Mouse (Mus musculus): ENCODE results near the gene Sytl5. TPM values are rescaled to one million over a fixed set of nuclear protein-coding genes. Genes with fewer than 3 reads are reported as not detected.

Sytl5 gene
- polyA plus RNA-seq (2012; rRNA removed) (0.18 and 0.50 TPM in 2 replicates), polyA plus RNA-seq (2014; fragmentation: Nextera tagmentation; extraction: Ambion mirVana) (0.67 and 0.94 TPM in 2 replicates)

- Histone ChIP-seq H3K4me3 (replicated peaks; ENCODE audit: low read length) (no peak within 1 kb of the TSS), H3K9me3 (ENCODE audit: control insufficient read depth, low read length) (no peaks in the 10 kb centered on the region), H3K36me3 (ENCODE audit: control insufficient read depth, insufficient read depth, low read length) (no peaks in the 10 kb centered on the region), H3K9ac (ENCODE audit: low read depth, low read length, severe bottlenecking) (no peak within 1 kb of the TSS), H3K27me3 (ENCODE audit: control insufficient read depth, insufficient read depth, low read length) (no peaks in the 10 kb centered on the region), H3K4me2 (replicated peaks; ENCODE audit: low read depth, low read length, severe bottlenecking) (no peak within 1 kb of the TSS), H3K4me1 (ENCODE audit: control insufficient read depth, insufficient read depth, low read length) (no peaks in the 10 kb centered on the region), H3K27ac (replicated peaks; ENCODE audit: low read depth, low read length) (no peak within 1 kb of the TSS)
- no peak for DNase-seq (ENCODE audit: low spot score)
- TF ChIP-seq POLR2A (IDR thresholded peaks at IDR 0.05; ENCODE audit: borderline replicate concordance, extremely low read depth, insufficient read depth, insufficient read length): no peak
- ATAC-seq (ENCODE audit: low FRiP score, low read depth): no peak
- WGBS: 65% methylated on average over 2 of the region's 2 CpGs
Measured at GRCm38 (mm10) chrX:9885322-9885721, at the start of gene Sytl5. Gene Sytl5 (plus strand): TSS chrX:9885622.

GRCm38 (mm10) chrX:9846628-9847027 lies 38.8 kb upstream of the Sytl5 start, which contains the start of gene Hypm:
Gene Hypm (plus strand): TSS chrX:9846928.
- Histone ChIP-seq H3K4me3 (replicated peaks; ENCODE audit: low read length) (no peak within 1 kb of the TSS), H3K4me1 (ENCODE audit: control insufficient read depth, insufficient read depth, low read length) (no peaks in the 10 kb centered on the region), H3K36me3 (ENCODE audit: control insufficient read depth, insufficient read depth, low read length) (no peaks in the 10 kb centered on the region), H3K9ac (ENCODE audit: low read depth, low read length, severe bottlenecking) (no peak within 1 kb of the TSS), H3K9me3 (ENCODE audit: control insufficient read depth, low read length) (no peaks in the 10 kb centered on the region), H3K27ac (replicated peaks; ENCODE audit: low read depth, low read length) (no peak within 1 kb of the TSS), H3K4me2 (replicated peaks; ENCODE audit: low read depth, low read length, severe bottlenecking) (no peak within 1 kb of the TSS), H3K27me3 (ENCODE audit: control insufficient read depth, insufficient read depth, low read length) (no peaks in the 10 kb centered on the region)
- no peak for DNase-seq (ENCODE audit: low spot score)
- 85% methylated on average over 3 of the region's 3 CpGs for WGBS
- ATAC-seq (ENCODE audit: low FRiP score, low read depth): no peak
- no peak for TF ChIP-seq POLR2A (IDR thresholded peaks at IDR 0.05; ENCODE audit: borderline replicate concordance, extremely low read depth, insufficient read depth, insufficient read length)

DNA sequence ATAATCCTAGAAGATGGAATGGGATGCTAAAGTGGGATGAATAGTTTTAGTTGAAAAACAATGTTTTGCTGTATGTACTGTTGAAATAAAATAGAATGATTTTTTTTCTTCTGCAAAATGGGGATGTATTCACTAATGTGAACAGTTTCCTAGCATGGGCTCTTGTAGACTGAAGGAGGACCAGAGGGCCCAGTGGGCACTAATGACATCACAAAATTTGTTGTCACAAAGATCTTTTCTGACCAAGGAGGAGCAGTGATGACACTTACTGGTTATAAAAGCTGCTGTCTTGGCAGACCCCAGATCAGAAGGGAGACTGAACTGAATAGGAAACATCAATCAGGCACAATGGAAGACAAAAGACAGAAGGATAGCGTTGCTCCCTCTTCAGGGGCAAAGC lies 36.0 kb upstream of the Sytl5 start, which contains the start of gene H2al3:
TSS of gene H2al3 (plus strand) at position 301 of the 400 bp plus-strand sequence.
- DNase-seq (ENCODE audit: low spot score) (no peak), ATAC-seq (ENCODE audit: low FRiP score, low read depth) (no peak)
- Histone ChIP-seq H3K27ac (replicated peaks; ENCODE audit: low read depth, low read length) (no peak within 1 kb of the TSS), H3K4me1 (ENCODE audit: control insufficient read depth, insufficient read depth, low read length) (no peaks in the 10 kb centered on the region), H3K9me3 (ENCODE audit: control insufficient read depth, low read length) (no peaks in the 10 kb centered on the region), H3K4me3 (replicated peaks; ENCODE audit: low read length) (no peak within 1 kb of the TSS), H3K9ac (ENCODE audit: low read depth, low read length, severe bottlenecking) (no peak within 1 kb of the TSS), H3K27me3 (ENCODE audit: control insufficient read depth, insufficient read depth, low read length) (no peaks in the 10 kb centered on the region), H3K4me2 (replicated peaks; ENCODE audit: low read depth, low read length, severe bottlenecking) (no peak within 1 kb of the TSS), H3K36me3 (ENCODE audit: control insufficient read depth, insufficient read depth, low read length) (no peaks in the 10 kb centered on the region)
- no peak for TF ChIP-seq POLR2A (IDR thresholded peaks at IDR 0.05; ENCODE audit: borderline replicate concordance, extremely low read depth, insufficient read depth, insufficient read length)
- WGBS: 38% methylated on average over 1 of the region's 1 CpGs

GRCm38 (mm10) chrX:9861859-9862258 lies 23.6 kb upstream of the Sytl5 start:
- Histone ChIP-seq H3K27me3 (ENCODE audit: control insufficient read depth, insufficient read depth, low read length) (no peaks in the 10 kb centered on the region), H3K36me3 (ENCODE audit: control insufficient read depth, insufficient read depth, low read length) (no peaks in the 10 kb centered on the region), H3K4me2 (replicated peaks; ENCODE audit: low read depth, low read length, severe bottlenecking) (no peak overlapping the region), H3K4me3 (replicated peaks; ENCODE audit: low read length) (no peak overlapping the region), H3K4me1 (ENCODE audit: control insufficient read depth, insufficient read depth, low read length) (no peaks in the 10 kb centered on the region), H3K27ac (replicated peaks; ENCODE audit: low read depth, low read length) (no peak overlapping the region), H3K9ac (ENCODE audit: low read depth, low read length, severe bottlenecking) (no peak overlapping the region), H3K9me3 (ENCODE audit: control insufficient read depth, low read length) (no peaks in the 10 kb centered on the region)
- TF ChIP-seq POLR2A (IDR thresholded peaks at IDR 0.05; ENCODE audit: borderline replicate concordance, extremely low read depth, insufficient read depth, insufficient read length): no peak
- DNase-seq (ENCODE audit: low spot score) (no peak), ATAC-seq (ENCODE audit: low FRiP score, low read depth) (no peak)
- 80% methylated on average over 2 of the region's 2 CpGs for WGBS

DNA sequence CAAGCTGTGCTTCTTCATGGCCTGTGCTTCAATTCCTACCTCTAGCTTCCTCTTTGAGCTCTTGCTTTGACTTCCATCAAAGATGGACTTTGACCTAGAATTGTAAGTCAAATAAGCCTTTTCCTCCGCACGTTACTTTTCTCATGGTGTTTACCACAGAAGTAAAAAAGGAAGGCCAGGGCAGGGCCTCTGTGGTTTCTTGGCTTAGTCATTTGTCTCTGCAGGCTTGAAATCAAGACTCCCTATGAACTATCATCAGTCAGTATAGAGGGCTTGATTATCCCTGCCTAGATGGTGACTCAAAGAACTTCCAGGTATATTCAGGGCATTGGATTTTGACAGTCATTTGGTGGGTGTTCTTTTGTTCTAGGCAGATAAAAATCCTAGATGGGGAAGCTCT lies 9.9 kb upstream of the Sytl5 start:
- H3K4me2 ChIP-seq (replicated peaks; ENCODE audit: low read depth, low read length, severe bottlenecking): no peak overlapping the region
- no peak overlapping the region for H3K27ac ChIP-seq (replicated peaks; ENCODE audit: low read depth, low read length)
- no peak overlapping the region for H3K9ac ChIP-seq (ENCODE audit: low read depth, low read length, severe bottlenecking)
- no peaks in the 10 kb centered on the region for H3K27me3 ChIP-seq (ENCODE audit: control insufficient read depth, insufficient read depth, low read length)
- DNase-seq (ENCODE audit: low spot score) (no peak), ATAC-seq (ENCODE audit: low FRiP score, low read depth) (no peak)
- 87% methylated on average over 2 of the region's 2 CpGs for WGBS
- no peaks in the 10 kb centered on the region for H3K9me3 ChIP-seq (ENCODE audit: control insufficient read depth, low read length)
- H3K4me3 ChIP-seq (replicated peaks; ENCODE audit: low read length): no peak overlapping the region
- H3K4me1 ChIP-seq (ENCODE audit: control insufficient read depth, insufficient read depth, low read length): no peaks in the 10 kb centered on the region
- TF ChIP-seq POLR2A (IDR thresholded peaks at IDR 0.05; ENCODE audit: borderline replicate concordance, extremely low read depth, insufficient read depth, insufficient read length): no peak
- H3K36me3 ChIP-seq (ENCODE audit: control insufficient read depth, insufficient read depth, low read length): no peaks in the 10 kb centered on the region

DNA sequence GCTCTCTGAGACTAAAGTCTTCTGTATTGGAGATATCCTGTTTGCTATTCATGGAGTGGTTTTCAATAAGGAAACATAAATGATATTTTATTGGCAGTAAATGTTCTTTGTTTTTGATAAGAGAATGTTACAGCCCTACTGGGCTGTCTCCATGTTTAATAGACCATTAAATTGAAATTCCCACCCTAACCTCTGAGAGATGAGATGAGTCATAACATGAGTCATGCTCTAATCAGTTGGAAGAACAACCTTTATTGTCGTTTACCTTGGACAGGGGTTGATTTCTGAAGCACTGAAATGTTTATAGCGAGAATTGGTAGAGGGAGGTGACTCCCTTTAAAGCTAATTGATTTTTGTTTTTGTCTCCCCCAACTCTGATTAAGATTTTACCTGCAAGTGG lies 24.1 kb downstream of the Sytl5 start:
- Histone ChIP-seq H3K36me3 (ENCODE audit: control insufficient read depth, insufficient read depth, low read length) (no peaks in the 10 kb centered on the region), H3K9ac (ENCODE audit: low read depth, low read length, severe bottlenecking) (no peak overlapping the region), H3K27me3 (ENCODE audit: control insufficient read depth, insufficient read depth, low read length) (no peaks in the 10 kb centered on the region), H3K4me1 (ENCODE audit: control insufficient read depth, insufficient read depth, low read length) (no peaks in the 10 kb centered on the region), H3K4me2 (replicated peaks; ENCODE audit: low read depth, low read length, severe bottlenecking) (no peak overlapping the region), H3K4me3 (replicated peaks; ENCODE audit: low read length) (no peak overlapping the region), H3K9me3 (ENCODE audit: control insufficient read depth, low read length) (no peaks in the 10 kb centered on the region), H3K27ac (replicated peaks; ENCODE audit: low read depth, low read length) (no peak overlapping the region)
- no peak for TF ChIP-seq POLR2A (IDR thresholded peaks at IDR 0.05; ENCODE audit: borderline replicate concordance, extremely low read depth, insufficient read depth, insufficient read length)
- 48% methylated on average over 2 of the region's 2 CpGs for WGBS
- DNase-seq (ENCODE audit: low spot score): no peak
- ATAC-seq (ENCODE audit: low FRiP score, low read depth): no peak
